Mouse (Mus musculus): ENCODE measurements around the gene Dgkq. TPM values are rescaled to one million over a fixed set of nuclear protein-coding genes. Genes with fewer than 3 reads are reported as not detected.
A peak's percentile ranks its signal among the peaks of the same experiment; 100 is the strongest.

Gene Dgkq
- polyA plus RNA-seq, 1 experiment from 2014 or later: 10.7 TPM

DNA sequence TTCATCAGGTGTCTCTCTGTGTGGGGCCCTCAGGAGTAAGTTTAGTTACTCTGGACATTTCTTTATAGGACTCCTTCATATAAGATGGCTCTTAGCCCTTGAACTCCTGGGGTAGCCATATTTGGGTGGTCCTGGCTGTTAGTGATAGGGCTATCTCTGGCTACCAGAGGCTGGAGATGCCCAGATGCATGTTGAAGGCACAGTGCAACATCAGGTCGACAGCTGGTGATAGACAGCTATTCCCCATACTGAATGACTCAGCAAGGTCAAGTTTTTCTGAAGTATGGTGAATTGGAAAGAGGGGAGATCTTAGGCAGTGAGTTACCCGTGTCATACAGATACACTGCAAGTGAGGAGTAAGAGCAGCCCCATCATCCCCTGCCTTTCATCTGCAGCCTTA is 38.3 kb upstream of the Dgkq start:
- Histone ChIP-seq H3K9ac (ENCODE audit: low read length) (no peak overlapping the region), H3K27me3 (ENCODE audit: control insufficient read depth, insufficient read depth, low read length) (no peaks in the 10 kb centered on the region), H3K27ac (ENCODE audit: low read length) (no peak overlapping the region), H3K9me3 (replicated peaks; ENCODE audit: control insufficient read depth, low read length) (no peaks in the 10 kb centered on the region), H3K4me2 (ENCODE audit: low read depth, low read length) (no peak overlapping the region), H3K36me3 (ENCODE audit: control insufficient read depth, insufficient read depth, low read length) (peaks cover 7% of the 10 kb centered on the region; the same call in 1 of the 2 replicates), H3K4me3 (replicated peaks; ENCODE audit: low read length) (no peak overlapping the region), H3K4me1 (ENCODE audit: control insufficient read depth, insufficient read depth, low read length) (peaks cover 6% of the 10 kb centered on the region)
- ATAC-seq (ENCODE audit: insufficient read depth, low FRiP score): no peak
- 73% methylated on average over 2 of the region's 2 CpGs for WGBS

DNA sequence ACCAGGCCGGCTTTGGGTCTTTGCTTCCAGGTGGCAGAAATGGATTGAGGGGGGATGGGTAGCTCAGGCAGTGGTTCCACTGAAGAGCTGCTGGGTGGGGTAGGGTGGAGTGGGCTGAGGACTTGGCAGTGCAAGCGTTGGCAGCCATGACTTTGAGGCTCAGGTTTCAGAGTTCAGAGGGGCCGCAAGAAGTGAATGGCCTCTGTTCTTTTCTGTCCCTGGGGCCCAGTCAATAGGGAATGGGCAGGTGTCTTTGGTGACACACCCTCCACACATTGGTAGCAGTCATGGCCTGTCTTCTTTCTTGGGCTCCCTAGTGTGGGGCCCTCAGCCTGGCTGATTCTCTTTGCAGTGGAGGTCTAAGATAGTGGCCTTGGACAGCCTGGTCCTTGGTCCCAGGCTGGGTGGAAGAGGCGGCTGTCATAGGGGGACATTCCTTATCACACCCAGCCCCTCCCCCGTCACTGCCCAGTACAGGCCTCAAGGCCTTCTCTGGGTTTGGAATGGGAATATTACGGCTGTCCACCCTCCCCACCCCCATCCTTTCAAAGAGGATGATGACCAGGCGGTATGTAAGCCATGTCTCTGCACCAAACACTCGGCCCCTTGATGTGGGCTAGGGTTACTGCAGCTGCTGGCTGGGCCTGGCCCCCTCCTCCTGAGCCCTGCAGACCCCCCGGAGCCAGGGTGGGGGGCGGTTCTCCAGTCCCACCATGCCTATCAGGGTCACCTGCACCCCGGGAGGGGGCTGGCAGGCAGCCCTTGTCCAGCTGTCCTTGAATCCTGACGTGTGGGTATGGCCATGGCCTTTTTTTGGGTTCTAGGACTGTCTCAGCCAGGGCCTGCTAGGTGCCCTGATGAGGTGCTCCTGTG is 34.5 kb upstream of the Dgkq start:
- no peaks in the 10 kb centered on the region for H3K9me3 ChIP-seq (replicated peaks; ENCODE audit: control insufficient read depth, low read length)
- peaks cover 7% of the 10 kb centered on the region; the same call in 1 of the 2 replicates for H3K36me3 ChIP-seq (ENCODE audit: control insufficient read depth, insufficient read depth, low read length)
- H3K9ac ChIP-seq (ENCODE audit: low read length): no peak overlapping the region
- no peak overlapping the region for H3K4me2 ChIP-seq (ENCODE audit: low read depth, low read length)
- peak; percentile 55; the same call in 1 of the 2 replicates for ATAC-seq (ENCODE audit: insufficient read depth, low FRiP score)
- peak overlapping the region; percentile 12; the same call in 1 of the 2 replicates for H3K27ac ChIP-seq (ENCODE audit: low read length)
- WGBS: 68% methylated on average over 12 of the region's 12 CpGs
- no peak overlapping the region for H3K4me3 ChIP-seq (replicated peaks; ENCODE audit: low read length)
- H3K4me1 ChIP-seq (ENCODE audit: control insufficient read depth, insufficient read depth, low read length): peaks cover 6% of the 10 kb centered on the region
- H3K27me3 ChIP-seq (ENCODE audit: control insufficient read depth, insufficient read depth, low read length): no peaks in the 10 kb centered on the region

DNA sequence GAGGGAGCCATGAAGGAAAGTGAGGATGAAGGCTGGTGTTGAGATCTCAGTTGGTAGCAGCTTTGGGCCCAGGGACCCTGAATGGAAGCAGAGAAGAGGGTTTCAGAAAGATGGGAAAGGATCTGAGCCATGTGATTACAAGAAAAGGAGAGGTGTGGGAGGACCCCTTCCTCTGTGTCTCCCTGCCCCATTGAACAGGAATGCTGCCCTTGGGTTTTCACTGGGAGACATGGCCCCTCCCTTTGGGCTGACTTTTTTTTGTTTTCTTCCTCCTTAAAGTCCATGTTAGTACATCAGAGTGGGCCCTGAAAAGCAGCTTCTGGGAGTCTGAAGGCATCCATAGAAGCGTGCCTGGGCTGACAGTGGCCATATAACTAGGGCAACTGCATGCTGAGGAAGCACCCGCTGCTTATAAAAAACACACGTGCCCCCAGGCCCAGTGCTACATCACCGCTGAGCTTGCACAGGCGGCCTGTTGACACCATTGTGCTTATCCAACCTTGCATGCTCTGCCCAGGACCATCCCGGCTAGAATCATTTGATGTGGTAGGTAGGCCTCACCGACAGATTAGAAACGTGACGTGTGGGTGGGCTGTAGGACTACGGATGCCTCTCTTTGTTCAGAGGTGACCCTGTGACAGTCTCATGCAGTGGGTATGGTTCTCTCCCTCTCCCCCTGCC is 32.0 kb upstream of the Dgkq start:
- no peak for ATAC-seq (ENCODE audit: insufficient read depth, low FRiP score)
- Histone ChIP-seq H3K4me2 (ENCODE audit: low read depth, low read length) (no peak overlapping the region), H3K27ac (ENCODE audit: low read length) (peak overlapping the region; percentile 68; the same call in 1 of the 2 replicates), H3K4me3 (replicated peaks; ENCODE audit: low read length) (no peak overlapping the region), H3K9ac (ENCODE audit: low read length) (no peak overlapping the region), H3K9me3 (replicated peaks; ENCODE audit: control insufficient read depth, low read length) (no peaks in the 10 kb centered on the region), H3K36me3 (ENCODE audit: control insufficient read depth, insufficient read depth, low read length) (peaks cover 7% of the 10 kb centered on the region; the same call in 1 of the 2 replicates), H3K27me3 (ENCODE audit: control insufficient read depth, insufficient read depth, low read length) (no peaks in the 10 kb centered on the region), H3K4me1 (ENCODE audit: control insufficient read depth, insufficient read depth, low read length) (peaks cover 13% of the 10 kb centered on the region)
- WGBS: 80% methylated on average over 10 of the region's 10 CpGs

DNA sequence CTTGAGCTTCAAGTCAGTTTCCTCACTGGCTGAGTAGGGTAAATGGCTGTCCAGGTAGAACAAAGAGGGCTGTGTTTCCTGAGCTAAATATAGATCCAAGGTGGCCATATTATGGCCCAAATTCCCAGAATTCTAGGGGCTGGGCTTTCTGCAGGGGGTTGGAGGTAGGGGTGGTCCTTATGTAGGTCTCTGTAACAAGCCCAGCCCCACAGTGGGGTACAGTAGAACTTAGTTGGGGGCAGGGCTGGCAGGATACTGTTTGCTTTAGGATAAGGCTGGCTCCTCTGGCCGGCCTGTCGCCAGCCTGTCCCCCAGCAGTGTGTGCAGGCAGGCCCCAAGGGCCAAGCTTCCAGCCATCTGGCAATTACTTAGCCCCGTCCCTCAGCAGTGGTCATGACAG is 30.9 kb upstream of the Dgkq start:
- H3K9ac ChIP-seq (ENCODE audit: low read length): 0 out of 2 replicates have a peak overlapping the region, but pooled peaks have one; percentile 14
- H3K36me3 ChIP-seq (ENCODE audit: control insufficient read depth, insufficient read depth, low read length): no peaks in the 10 kb centered on the region
- peak; percentile 86 for ATAC-seq (ENCODE audit: insufficient read depth, low FRiP score)
- 34% methylated on average over 3 of the region's 3 CpGs for whole genome bisulfite sequencing
- H3K27ac ChIP-seq (ENCODE audit: low read length): peak overlapping the region; percentile 68
- no peaks in the 10 kb centered on the region for H3K27me3 ChIP-seq (ENCODE audit: control insufficient read depth, insufficient read depth, low read length)
- H3K9me3 ChIP-seq (replicated peaks; ENCODE audit: control insufficient read depth, low read length): no peaks in the 10 kb centered on the region
- H3K4me1 ChIP-seq (ENCODE audit: control insufficient read depth, insufficient read depth, low read length): peaks cover 20% of the 10 kb centered on the region
- H3K4me2 ChIP-seq (ENCODE audit: low read depth, low read length): no peak overlapping the region
- no peak overlapping the region for H3K4me3 ChIP-seq (replicated peaks; ENCODE audit: low read length)

DNA sequence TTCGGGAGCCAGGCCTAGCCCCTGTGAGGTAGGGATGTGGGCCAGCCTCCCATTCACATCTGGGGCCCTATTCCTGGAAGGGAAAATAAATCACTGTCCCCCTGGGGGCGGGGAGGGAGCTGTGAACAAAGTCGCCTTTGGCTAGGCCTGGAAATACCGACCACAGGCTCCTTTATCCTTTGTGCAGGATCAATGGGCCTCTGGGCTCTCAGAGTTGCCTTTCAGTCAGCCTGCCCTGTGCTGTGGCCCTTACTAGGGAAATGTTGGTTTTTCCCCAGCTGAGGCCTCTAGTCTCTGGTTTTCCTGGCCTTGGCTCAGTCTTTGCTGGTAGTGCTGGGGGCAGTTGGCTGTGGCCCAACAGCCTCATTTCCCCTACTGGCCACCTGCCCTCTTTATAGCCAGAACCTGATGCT is 27.9 kb upstream of the Dgkq start:
- H3K4me2 ChIP-seq (ENCODE audit: low read depth, low read length): peak overlapping the region; percentile 14; the same call in 1 of the 2 replicates
- no peaks in the 10 kb centered on the region for H3K9me3 ChIP-seq (replicated peaks; ENCODE audit: control insufficient read depth, low read length)
- H3K36me3 ChIP-seq (ENCODE audit: control insufficient read depth, insufficient read depth, low read length): no peaks in the 10 kb centered on the region
- ATAC-seq (ENCODE audit: insufficient read depth, low FRiP score): no peak
- WGBS: 29% methylated on average over 4 of the region's 4 CpGs
- no peaks in the 10 kb centered on the region for H3K27me3 ChIP-seq (ENCODE audit: control insufficient read depth, insufficient read depth, low read length)
- no peak overlapping the region for H3K4me3 ChIP-seq (replicated peaks; ENCODE audit: low read length)
- H3K27ac ChIP-seq (ENCODE audit: low read length): no peak overlapping the region
- peaks cover 19% of the 10 kb centered on the region for H3K4me1 ChIP-seq (ENCODE audit: control insufficient read depth, insufficient read depth, low read length)
- peak overlapping the region; percentile 53 for H3K9ac ChIP-seq (ENCODE audit: low read length)

DNA sequence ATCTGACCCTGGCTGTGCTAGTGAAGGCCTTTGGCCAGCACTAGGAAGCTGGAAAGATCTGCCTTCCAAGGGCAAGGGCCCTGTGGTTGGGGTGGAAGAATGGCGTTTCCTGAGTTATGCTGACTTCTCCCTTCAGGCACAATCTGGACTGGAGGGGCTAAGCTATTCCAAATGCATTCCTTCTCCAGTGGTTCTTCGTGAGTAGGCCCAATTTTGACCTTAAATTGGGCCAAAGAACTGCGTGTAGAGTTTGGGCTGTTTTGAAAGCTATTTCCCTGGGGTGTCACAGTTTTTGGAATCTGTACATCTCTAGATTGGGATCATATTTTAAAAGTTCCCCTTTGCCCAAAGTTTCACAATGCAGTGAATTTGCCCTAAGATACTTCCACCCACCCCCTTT is 27.1 kb upstream of the Dgkq start:
- ATAC-seq (ENCODE audit: insufficient read depth, low FRiP score): no peak
- Histone ChIP-seq H3K36me3 (ENCODE audit: control insufficient read depth, insufficient read depth, low read length) (no peaks in the 10 kb centered on the region), H3K27ac (ENCODE audit: low read length) (no peak overlapping the region), H3K4me3 (replicated peaks; ENCODE audit: low read length) (no peak overlapping the region), H3K9ac (ENCODE audit: low read length) (no peak overlapping the region), H3K4me2 (ENCODE audit: low read depth, low read length) (no peak overlapping the region), H3K27me3 (ENCODE audit: control insufficient read depth, insufficient read depth, low read length) (no peaks in the 10 kb centered on the region), H3K4me1 (ENCODE audit: control insufficient read depth, insufficient read depth, low read length) (peaks cover 19% of the 10 kb centered on the region), H3K9me3 (replicated peaks; ENCODE audit: control insufficient read depth, low read length) (no peaks in the 10 kb centered on the region)
- 81% methylated on average over 3 of the region's 3 CpGs for WGBS

DNA sequence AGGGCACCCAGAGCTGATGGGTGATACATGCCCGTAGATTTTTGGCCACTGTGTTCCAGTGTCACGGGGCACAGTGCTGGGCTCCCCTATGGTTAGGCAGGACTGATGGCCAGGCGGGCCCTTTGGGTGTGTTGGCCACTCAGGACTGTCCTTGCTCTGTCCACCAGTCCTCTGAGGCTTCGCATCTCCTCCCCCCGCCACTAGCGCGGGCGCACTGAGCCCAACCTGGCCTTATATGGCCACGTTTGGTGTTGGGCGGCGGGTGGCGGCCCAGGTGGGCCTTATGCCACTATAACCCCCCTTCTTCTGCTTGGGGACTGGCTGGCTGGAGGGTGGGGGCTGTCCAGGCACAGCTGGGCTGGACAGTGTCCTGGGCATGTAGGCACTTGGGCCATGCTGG is 26.4 kb upstream of the Dgkq start:
- Histone ChIP-seq H3K9me3 (replicated peaks; ENCODE audit: control insufficient read depth, low read length) (no peaks in the 10 kb centered on the region), H3K27me3 (ENCODE audit: control insufficient read depth, insufficient read depth, low read length) (no peaks in the 10 kb centered on the region), H3K4me2 (ENCODE audit: low read depth, low read length) (no peak overlapping the region), H3K27ac (ENCODE audit: low read length) (no peak overlapping the region), H3K9ac (ENCODE audit: low read length) (no peak overlapping the region), H3K4me3 (replicated peaks; ENCODE audit: low read length) (no peak overlapping the region), H3K36me3 (ENCODE audit: control insufficient read depth, insufficient read depth, low read length) (no peaks in the 10 kb centered on the region), H3K4me1 (ENCODE audit: control insufficient read depth, insufficient read depth, low read length) (peaks cover 19% of the 10 kb centered on the region)
- ATAC-seq (ENCODE audit: insufficient read depth, low FRiP score): no peak
- 92% methylated on average over 12 of the region's 12 CpGs for WGBS

DNA sequence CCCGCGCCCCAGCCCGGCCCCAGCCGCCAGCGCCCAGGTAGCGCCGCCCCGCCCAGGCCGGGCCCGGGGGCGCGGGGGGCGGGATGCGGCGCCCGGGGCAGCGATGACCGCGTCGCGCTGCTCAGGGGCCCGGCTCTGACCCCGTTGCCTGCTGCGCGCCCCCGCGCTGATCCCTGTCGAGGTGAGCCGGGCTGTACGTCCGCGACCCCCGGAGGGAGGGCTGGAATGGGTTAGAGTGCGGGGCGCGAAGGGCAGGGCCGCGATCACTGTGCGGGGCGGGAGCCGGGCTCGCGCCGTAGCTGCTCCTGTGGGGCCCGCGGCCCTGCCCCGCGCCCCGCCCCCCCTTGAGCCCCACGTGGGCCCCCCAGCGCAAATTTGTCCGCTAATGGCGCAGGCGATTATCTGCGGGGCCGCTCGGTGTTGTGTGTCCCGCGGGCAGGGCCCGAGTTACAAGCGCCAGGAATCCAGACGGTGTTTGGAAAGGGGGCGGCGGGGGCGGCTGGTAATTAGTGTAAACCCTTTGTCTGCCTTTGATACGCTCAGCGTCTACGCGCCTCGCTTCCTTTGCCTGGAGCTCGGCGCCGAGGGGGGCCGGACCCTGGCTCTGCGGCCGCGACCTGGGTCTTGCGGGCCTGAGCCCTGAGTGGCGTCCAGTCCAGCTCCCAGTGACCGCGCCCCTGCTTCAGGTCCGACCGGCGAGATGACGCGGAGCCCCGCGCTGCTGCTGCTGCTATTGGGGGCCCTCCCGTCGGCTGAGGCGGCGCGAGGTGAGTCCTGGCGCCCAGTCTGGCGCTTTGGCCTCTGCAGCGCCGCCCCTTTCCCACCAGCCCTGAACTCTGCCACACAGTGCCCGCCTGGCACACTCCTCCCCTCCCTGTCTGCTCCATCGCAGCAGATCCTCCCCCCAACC is 25.1 kb upstream of the Dgkq start:
- WGBS: under 1% methylated on average over 96 of the region's 99 CpGs
- Histone ChIP-seq H3K36me3 (ENCODE audit: control insufficient read depth, insufficient read depth, low read length) (no peaks in the 10 kb centered on the region), H3K4me3 (replicated peaks; ENCODE audit: low read length) (peak overlapping the region; percentile 81), H3K9ac (ENCODE audit: low read length) (peak overlapping the region; percentile 89), H3K27me3 (ENCODE audit: control insufficient read depth, insufficient read depth, low read length) (no peaks in the 10 kb centered on the region), H3K4me2 (ENCODE audit: low read depth, low read length) (peak overlapping the region; percentile 83), H3K4me1 (ENCODE audit: control insufficient read depth, insufficient read depth, low read length) (peaks cover 19% of the 10 kb centered on the region), H3K9me3 (replicated peaks; ENCODE audit: control insufficient read depth, low read length) (no peaks in the 10 kb centered on the region), H3K27ac (ENCODE audit: low read length) (peak overlapping the region; percentile 50)
- ATAC-seq (ENCODE audit: insufficient read depth, low FRiP score): peak; percentile 33
